Mouse (Mus musculus) embryonic facial prominence, embryonic 11.5 days (tissue): Measurements from ENCODE around the gene Miox. TPM values are rescaled to one million over a fixed set of nuclear protein-coding genes. Genes with fewer than 3 reads are reported as not detected.

ENCODE experiments used
- ATAC-seq: fragments of 200-750 bp; cut with Nextera tagmentation; replicated peaks from 2 replicates; pipeline ENCODE4 v1.8.0; 2017; ENCODE audit warnings: low read depth; ENCODE audit not compliant: insufficient number of reproducible peaks, low FRiP score, low TSS enrichment
- DNase-seq: peaks from one replicate; pipeline ENCODE4 v3.0.0-alpha.2; 2015; ENCODE audit warnings: low spot score
- H3K27ac ChIP-seq: fragments of 300-500 bp; sonication (generic); replicated peaks from 2 replicates; pipeline ENCODE4 v1.5.1; 2014; ENCODE audit warnings: mild to moderate bottlenecking, low read depth, low read length, control low read depth
- H3K27me3 ChIP-seq: fragments of 300-500 bp; sonication (generic); 2 replicates; pipeline ENCODE4 v1.6.1; 2014; ENCODE audit warnings: mild to moderate bottlenecking, low read length, moderate library complexity, mixed read lengths; ENCODE audit not compliant: control insufficient read depth, insufficient read depth
- H3K36me3 ChIP-seq: fragments of 300-500 bp; sonication (generic); replicated peaks from 2 replicates; pipeline ENCODE4 v1.6.1; 2014; ENCODE audit warnings: low read depth, mild to moderate bottlenecking, low read length, moderate library complexity, mixed read lengths; ENCODE audit not compliant: control insufficient read depth, insufficient read depth
- H3K4me1 ChIP-seq: fragments of 300-500 bp; sonication (generic); 2 replicates; pipeline ENCODE4 v1.6.1; 2014; ENCODE audit warnings: low read length, mixed read lengths; ENCODE audit not compliant: control insufficient read depth, insufficient read depth
- H3K4me2 ChIP-seq: fragments of 300-500 bp; sonication (generic); 2 replicates; pipeline ENCODE4 v1.6.1; 2014; ENCODE audit warnings: low read depth, mild to moderate bottlenecking, control low read depth, low read length, moderate library complexity
- H3K4me3 ChIP-seq: fragments of 300-500 bp; sonication (generic); 2 replicates; pipeline ENCODE4 v1.5.1; 2014; ENCODE audit warnings: low read depth, low read length, control low read depth
- H3K9ac ChIP-seq: fragments of 300-500 bp; sonication (generic); replicated peaks from 2 replicates; pipeline ENCODE4 v1.6.1; 2014; ENCODE audit warnings: mild to moderate bottlenecking, control low read depth, low read length
- H3K9me3 ChIP-seq: fragments of 300-500 bp; sonication (generic); replicated peaks from 2 replicates; pipeline ENCODE4 v1.6.1; 2016; ENCODE audit warnings: mild to moderate bottlenecking, low read length, inconsistent platforms, mixed read lengths; ENCODE audit not compliant: control insufficient read depth
- WGBS: fragments of 180-500 bp; shearing (Covaris S2); extraction: QIAGEN DNeasy Blood & Tissue Kit; methylation state at CpG from one replicate; pipeline ENCODE4 v1.1.7; 2014; 5-methylcytosine and 5-hydroxymethylcytosine counted together
- polyA plus RNA-seq: library from polyadenylated mRNA; unstranded; fragments of >200 nt; fragmentation: Nextera tagmentation; extraction: Ambion mirVana; gene quantifications from 2 replicates; pipeline ENCODE4 v1.2.1, GENCODE M21; 2014

Gene Miox
- polyA plus RNA-seq, 1 experiment from 2014 or later, result not detected

- 60% methylated on average over 11 of the region's 11 CpGs for WGBS
- H3K4me2 ChIP-seq, result no peak overlapping the region
- ATAC-seq (no peak), DNase-seq (peak; percentile 17)
- H3K36me3 ChIP-seq, result no peaks in the 10 kb centered on the region
- H3K27ac ChIP-seq, result no peak overlapping the region
- H3K9me3 ChIP-seq, result no peaks in the 10 kb centered on the region
- no peaks in the 10 kb centered on the region for H3K27me3 ChIP-seq
- no peak overlapping the region for H3K4me3 ChIP-seq
- H3K4me1 ChIP-seq, result 0 out of 2 replicates have a peak, but pooled peaks cover 4% of the 10 kb centered on the region
- H3K9ac ChIP-seq, result no peak overlapping the region
These were observed 18.1 kb upstream of the Miox start for GRCm38 (mm10) chr15:89316146-89316545.

- H3K27ac ChIP-seq, result no peak overlapping the region
- H3K27me3 ChIP-seq, result 0 out of 2 replicates have a peak, but pooled peaks cover 4% of the 10 kb centered on the region
- H3K4me3 ChIP-seq, result no peak overlapping the region
- H3K4me1 ChIP-seq, result no peaks in the 10 kb centered on the region
- H3K9me3 ChIP-seq, result no peaks in the 10 kb centered on the region
- H3K9ac ChIP-seq, result no peak overlapping the region
- no peaks in the 10 kb centered on the region for H3K36me3 ChIP-seq
- ATAC-seq, result no peak
- DNase-seq, result no peak
- no peak overlapping the region for H3K4me2 ChIP-seq
- 80% methylated on average over 8 of the region's 8 CpGs for WGBS
These were observed 12.9 kb upstream of the Miox start for GRCm38 (mm10) chr15:89321264-89321663.

- WGBS, result 7% methylated on average over 26 of the region's 26 CpGs
- H3K36me3 ChIP-seq, result no peaks in the 10 kb centered on the region
- H3K27me3 ChIP-seq, result 0 out of 2 replicates have a peak, but pooled peaks cover 4% of the 10 kb centered on the region
- no peak within 1 kb of the TSS for H3K4me3 ChIP-seq
- no peak within 1 kb of the TSS for H3K27ac ChIP-seq
- H3K4me2 ChIP-seq, result peak within 1 kb of the TSS; percentile 35
- H3K9ac ChIP-seq, result no peak within 1 kb of the TSS; the same call in 1 of the 2 replicates
- no peaks in the 10 kb centered on the region for H3K9me3 ChIP-seq
- DNase-seq (peak; percentile 15), ATAC-seq (no peak)
- no peaks in the 10 kb centered on the region for H3K4me1 ChIP-seq
These were observed 11.3 kb upstream of the Miox start, which contains the start of gene Adm2 for GRCm38 (mm10) chr15:89322670-89323522. TSS of gene Adm2 (plus strand) at chr15:89322720.

- H3K4me2 ChIP-seq, result no peak overlapping the region
- WGBS, result 89% methylated on average over 4 of the region's 4 CpGs
- H3K36me3 ChIP-seq, result no peaks in the 10 kb centered on the region
- H3K9me3 ChIP-seq, result no peaks in the 10 kb centered on the region
- H3K4me1 ChIP-seq, result no peaks in the 10 kb centered on the region
- ATAC-seq, result no peak
- H3K4me3 ChIP-seq, result no peak overlapping the region
- H3K9ac ChIP-seq, result no peak overlapping the region
- 0 out of 2 replicates have a peak, but pooled peaks cover 4% of the 10 kb centered on the region for H3K27me3 ChIP-seq
- no peak overlapping the region for H3K27ac ChIP-seq
- DNase-seq, result no peak
These were observed 10.5 kb upstream of the Miox start for GRCm38 (mm10) chr15:89323656-89324055.

GRCm38 (mm10) chr15:89326441-89326840 lies 7.8 kb upstream of the Miox start:
- no peak overlapping the region for H3K27ac ChIP-seq
- no peak overlapping the region for H3K4me3 ChIP-seq
- H3K9me3 ChIP-seq, result no peaks in the 10 kb centered on the region
- H3K27me3 ChIP-seq, result 0 out of 2 replicates have a peak, but pooled peaks cover 4% of the 10 kb centered on the region
- no peak for DNase-seq
- H3K9ac ChIP-seq, result no peak overlapping the region
- H3K4me2 ChIP-seq, result no peak overlapping the region
- WGBS, result 65% methylated on average over 5 of the region's 5 CpGs
- no peak for ATAC-seq
- H3K4me1 ChIP-seq, result no peaks in the 10 kb centered on the region
- no peaks in the 10 kb centered on the region for H3K36me3 ChIP-seq

- ATAC-seq (no peak), DNase-seq (no peak)
- Histone ChIP-seq H3K36me3 (no peaks in the 10 kb centered on the region), H3K4me2 (no peak overlapping the region), H3K27ac (no peak overlapping the region), H3K9me3 (no peaks in the 10 kb centered on the region), H3K4me3 (no peak overlapping the region), H3K4me1 (no peaks in the 10 kb centered on the region), H3K27me3 (no peaks in the 10 kb centered on the region), H3K9ac (no peak overlapping the region)
- 81% methylated on average over 17 of the region's 17 CpGs for WGBS
These were observed 758 bp downstream of the Miox start for GRCm38 (mm10) chr15:89334774-89335537.

- 88% methylated on average over 14 of the region's 14 CpGs for WGBS
- Histone ChIP-seq H3K9ac (no peak overlapping the region), H3K27me3 (no peaks in the 10 kb centered on the region), H3K4me1 (no peaks in the 10 kb centered on the region), H3K36me3 (no peaks in the 10 kb centered on the region), H3K4me2 (no peak overlapping the region), H3K4me3 (no peak overlapping the region), H3K27ac (no peak overlapping the region), H3K9me3 (no peaks in the 10 kb centered on the region)
- no peak for DNase-seq
- ATAC-seq, result no peak
These were observed 2.2 kb downstream of the Miox start for GRCm38 (mm10) chr15:89336422-89336821.

- Histone ChIP-seq H3K4me3 (no peak overlapping the region), H3K9ac (no peak overlapping the region), H3K36me3 (no peaks in the 10 kb centered on the region), H3K9me3 (no peaks in the 10 kb centered on the region), H3K27me3 (no peaks in the 10 kb centered on the region), H3K27ac (no peak overlapping the region), H3K4me1 (no peaks in the 10 kb centered on the region), H3K4me2 (no peak overlapping the region)
- DNase-seq (no peak), ATAC-seq (no peak)
- WGBS, result 92% methylated on average over 2 of the region's 2 CpGs
These were observed 5.5 kb downstream of the Miox start for GRCm38 (mm10) chr15:89339696-89340095.
